Mouse (Mus musculus) midbrain, embryonic 14.5 days (tissue): Measurements from ENCODE around the gene Macf1. TPM values are rescaled to one million over a fixed set of nuclear protein-coding genes. Genes with fewer than 3 reads are reported as not detected.

Experiments
- ATAC-seq: fragments of 200-750 bp; cut with Nextera tagmentation; 2 replicates; pipeline ENCODE4 v1.8.0; 2017; ENCODE audit warnings: moderate number of reproducible peaks, moderate library complexity; ENCODE audit not compliant: low FRiP score, low TSS enrichment
- DNase-seq: peaks from one replicate; pipeline ENCODE4 v3.0.0-alpha.2; 2015
- H3K27ac ChIP-seq: fragments of 300-500 bp; sonication (generic); replicated peaks from 2 replicates; pipeline ENCODE4 v1.5.1; 2014; ENCODE audit warnings: mild to moderate bottlenecking, low read depth, low read length, moderate library complexity
- H3K27me3 ChIP-seq: fragments of 300-500 bp; sonication (generic); 2 replicates; pipeline ENCODE4 v1.6.1; 2014; ENCODE audit warnings: low read length, control low read depth, mixed read lengths; ENCODE audit not compliant: control insufficient read depth, insufficient read depth
- H3K36me3 ChIP-seq: fragments of 300-500 bp; sonication (generic); 2 replicates; pipeline ENCODE4 v1.6.1; 2014; ENCODE audit warnings: low read length, control low read depth; ENCODE audit not compliant: control insufficient read depth, insufficient read depth
- H3K4me1 ChIP-seq: fragments of 300-500 bp; sonication (generic); 2 replicates; pipeline ENCODE4 v1.6.1; 2014; ENCODE audit warnings: mild to moderate bottlenecking, antibody characterized with exemption, low read length, control low read depth; ENCODE audit not compliant: control insufficient read depth, insufficient read depth
- H3K4me2 ChIP-seq: fragments of 300-500 bp; sonication (generic); 2 replicates; pipeline ENCODE4 v1.6.1; 2014; ENCODE audit warnings: mild to moderate bottlenecking, low read length, moderate library complexity
- H3K4me3 ChIP-seq: fragments of 300-500 bp; sonication (generic); replicated peaks from 2 replicates; pipeline ENCODE4 v1.5.1; 2014; ENCODE audit warnings: low read depth, low read length
- H3K9ac ChIP-seq: fragments of 300-500 bp; sonication (generic); replicated peaks from 2 replicates; pipeline ENCODE4 v1.6.1; 2014; ENCODE audit warnings: mild to moderate bottlenecking, low read length, moderate library complexity
- H3K9me3 ChIP-seq: fragments of 300-500 bp; sonication (generic); 2 replicates; pipeline ENCODE4 v1.6.1; 2016; ENCODE audit warnings: low read length, control low read depth, mixed read lengths; ENCODE audit not compliant: control insufficient read depth
- WGBS: fragments of 180-500 bp; shearing (Covaris S2); extraction: QIAGEN DNeasy Blood & Tissue Kit; methylation state at CpG from one replicate; pipeline ENCODE4 v1.1.7; 2014; 5-methylcytosine and 5-hydroxymethylcytosine counted together
- polyA plus RNA-seq: library from polyadenylated mRNA; unstranded; fragments of >200 nt; fragmentation: Nextera tagmentation; extraction: Ambion mirVana; gene quantifications from 2 replicates; pipeline ENCODE4 v1.2.1, GENCODE M21; 2014

Macf1 gene
- polyA plus RNA-seq, 1 experiment from 2014 or later = 140 TPM

GRCm38 (mm10) chr4:123623742-123624151 lies 60.4 kb downstream of the Macf1 start:
- H3K9ac ChIP-seq = no peak overlapping the region
- no peak overlapping the region for H3K4me2 ChIP-seq
- H3K27me3 ChIP-seq = no peaks in the 10 kb centered on the region
- no peak overlapping the region for H3K4me3 ChIP-seq
- no peaks in the 10 kb centered on the region for H3K36me3 ChIP-seq
- no peak for DNase-seq
- 83% methylated on average over 5 of the region's 5 CpGs for WGBS
- H3K9me3 ChIP-seq = no peaks in the 10 kb centered on the region
- H3K4me1 ChIP-seq = peaks cover 12% of the 10 kb centered on the region
- H3K27ac ChIP-seq = no peak overlapping the region
- ATAC-seq = no peak

- no peak for ATAC-seq
- no peak for DNase-seq
- H3K4me1 ChIP-seq = peaks cover 18% of the 10 kb centered on the region
- H3K4me2 ChIP-seq = no peak overlapping the region
- H3K9ac ChIP-seq = no peak overlapping the region
- H3K36me3 ChIP-seq = no peaks in the 10 kb centered on the region
- no peaks in the 10 kb centered on the region for H3K27me3 ChIP-seq
- H3K4me3 ChIP-seq = no peak overlapping the region
- H3K27ac ChIP-seq = no peak overlapping the region
- H3K9me3 ChIP-seq = no peaks in the 10 kb centered on the region
These were observed 62.4 kb downstream of the Macf1 start for GRCm38 (mm10) chr4:123621732-123622131.

GRCm38 (mm10) chr4:123617727-123618389 lies 66.3 kb downstream of the Macf1 start:
- DNase-seq (no peak), ATAC-seq (no peak)
- H3K4me2 ChIP-seq = no peak overlapping the region
- no peaks in the 10 kb centered on the region for H3K36me3 ChIP-seq
- WGBS = 75% methylated on average over 5 of the region's 5 CpGs
- H3K27ac ChIP-seq = peak overlapping the region; percentile 21; the same call in 1 of the 2 replicates
- peaks cover 6% of the 10 kb centered on the region; the same call in 1 of the 2 replicates for H3K4me1 ChIP-seq
- H3K9me3 ChIP-seq = no peaks in the 10 kb centered on the region
- H3K9ac ChIP-seq = no peak overlapping the region
- H3K27me3 ChIP-seq = no peaks in the 10 kb centered on the region
- no peak overlapping the region for H3K4me3 ChIP-seq

- no peak overlapping the region for H3K4me2 ChIP-seq
- peak overlapping the region; percentile 21 for H3K27ac ChIP-seq
- no peak overlapping the region for H3K9ac ChIP-seq
- H3K4me3 ChIP-seq = no peak overlapping the region
- no peaks in the 10 kb centered on the region for H3K27me3 ChIP-seq
- no peaks in the 10 kb centered on the region for H3K9me3 ChIP-seq
- WGBS = 69% methylated on average over 4 of the region's 4 CpGs
- no peak for DNase-seq
- H3K36me3 ChIP-seq = no peaks in the 10 kb centered on the region
- no peak for ATAC-seq
- peaks cover 9% of the 10 kb centered on the region; the same call in 1 of the 2 replicates for H3K4me1 ChIP-seq
These were observed 67.2 kb downstream of the Macf1 start for GRCm38 (mm10) chr4:123616971-123617370.

- Histone ChIP-seq H3K9ac (no peak overlapping the region), H3K4me2 (no peak overlapping the region), H3K27ac (no peak overlapping the region), H3K4me1 (peaks cover 9% of the 10 kb centered on the region; the same call in 1 of the 2 replicates), H3K9me3 (no peaks in the 10 kb centered on the region), H3K4me3 (no peak overlapping the region), H3K36me3 (no peaks in the 10 kb centered on the region), H3K27me3 (no peaks in the 10 kb centered on the region)
- DNase-seq (no peak), ATAC-seq (no peak)
These were observed 67.7 kb downstream of the Macf1 start for GRCm38 (mm10) chr4:123616501-123616900.

- WGBS = 72% methylated on average over 7 of the region's 7 CpGs
- Histone ChIP-seq H3K9ac (no peak overlapping the region), H3K27ac (no peak overlapping the region), H3K4me1 (peaks cover 9% of the 10 kb centered on the region; the same call in 1 of the 2 replicates), H3K27me3 (no peaks in the 10 kb centered on the region), H3K9me3 (no peaks in the 10 kb centered on the region), H3K4me3 (no peak overlapping the region), H3K4me2 (no peak overlapping the region), H3K36me3 (no peaks in the 10 kb centered on the region)
- ATAC-seq (no peak), DNase-seq (no peak)
These were observed 70.7 kb downstream of the Macf1 start for GRCm38 (mm10) chr4:123613309-123613947.

GRCm38 (mm10) chr4:123611940-123612339 lies 72.2 kb downstream of the Macf1 start:
- no peak for ATAC-seq
- 0 out of 2 replicates have a peak, but pooled peaks cover 3% of the 10 kb centered on the region for H3K4me1 ChIP-seq
- no peak overlapping the region for H3K9ac ChIP-seq
- H3K9me3 ChIP-seq = no peaks in the 10 kb centered on the region
- no peak overlapping the region for H3K4me3 ChIP-seq
- no peak overlapping the region for H3K27ac ChIP-seq
- H3K36me3 ChIP-seq = no peaks in the 10 kb centered on the region
- 90% methylated on average over 1 of the region's 1 CpGs for WGBS
- no peaks in the 10 kb centered on the region for H3K27me3 ChIP-seq
- DNase-seq = no peak
- no peak overlapping the region for H3K4me2 ChIP-seq

GRCm38 (mm10) chr4:123611241-123611640 lies 72.9 kb downstream of the Macf1 start:
- 81% methylated on average over 1 of the region's 2 CpGs for WGBS
- Histone ChIP-seq H3K9me3 (no peaks in the 10 kb centered on the region), H3K4me2 (no peak overlapping the region), H3K27me3 (no peaks in the 10 kb centered on the region), H3K9ac (no peak overlapping the region), H3K27ac (no peak overlapping the region), H3K4me3 (no peak overlapping the region), H3K4me1 (0 out of 2 replicates have a peak, but pooled peaks cover 3% of the 10 kb centered on the region), H3K36me3 (no peaks in the 10 kb centered on the region)
- ATAC-seq = no peak
- no peak for DNase-seq

GRCm38 (mm10) chr4:123607174-123607573 lies 77.0 kb downstream of the Macf1 start:
- WGBS = 91% methylated on average over 1 of the region's 1 CpGs
- no peak for ATAC-seq

More at GRCm38 (mm10) chr4:123607174-123607573, 77.0 kb downstream of the Macf1 start:
- no peak overlapping the region for H3K4me3 ChIP-seq
- H3K9ac ChIP-seq = no peak overlapping the region
- no peak for DNase-seq
- no peaks in the 10 kb centered on the region for H3K27me3 ChIP-seq
- H3K27ac ChIP-seq = no peak overlapping the region
- H3K4me1 ChIP-seq = 0 out of 2 replicates have a peak, but pooled peaks cover 4% of the 10 kb centered on the region
- H3K36me3 ChIP-seq = no peaks in the 10 kb centered on the region
- no peaks in the 10 kb centered on the region for H3K9me3 ChIP-seq
- no peak overlapping the region for H3K4me2 ChIP-seq
